Mouse (Mus musculus) adrenal gland, postnatal 14 days (tissue): ENCODE results near the gene Rnf144a. TPM values are rescaled to one million over a fixed set of nuclear protein-coding genes. Genes with fewer than 3 reads are reported as not detected.
A peak's percentile ranks its signal among the peaks of the same experiment; 100 is the strongest.

Experiments used
- DNase-seq: peaks from one replicate; pipeline ENCODE4 v3.0.0; 2021; ENCODE audit warnings: mixed read lengths
- total RNA-seq: library from RNA; stranded (reverse); gene quantifications from 2 replicates; pipeline ENCODE4 v1.2.3, GENCODE M21; 2021

Gene Rnf144a
- total RNA-seq, 1 experiment from 2014 or later = 24.1 TPM

DNA sequence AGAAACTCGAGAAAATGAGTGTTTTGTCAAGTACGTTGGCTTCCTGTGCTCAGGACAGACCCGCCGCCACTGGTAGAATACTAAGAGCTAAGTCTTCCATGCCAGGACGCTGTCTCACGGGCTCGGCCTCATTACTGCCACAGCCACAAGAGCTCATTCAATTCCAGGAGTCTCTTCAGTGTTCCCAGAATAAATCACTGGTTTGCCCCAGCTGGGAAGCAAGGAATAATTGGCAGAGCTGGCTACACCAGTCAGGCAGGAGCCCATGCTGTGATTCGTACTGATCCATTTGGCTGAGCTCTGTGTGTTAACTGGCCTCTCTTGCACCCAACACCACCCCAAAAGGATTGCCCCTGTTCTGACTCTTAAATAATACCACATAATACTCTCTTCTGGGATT is 45.0 kb downstream of the Rnf144a start:
- DNase-seq = no peak

DNA sequence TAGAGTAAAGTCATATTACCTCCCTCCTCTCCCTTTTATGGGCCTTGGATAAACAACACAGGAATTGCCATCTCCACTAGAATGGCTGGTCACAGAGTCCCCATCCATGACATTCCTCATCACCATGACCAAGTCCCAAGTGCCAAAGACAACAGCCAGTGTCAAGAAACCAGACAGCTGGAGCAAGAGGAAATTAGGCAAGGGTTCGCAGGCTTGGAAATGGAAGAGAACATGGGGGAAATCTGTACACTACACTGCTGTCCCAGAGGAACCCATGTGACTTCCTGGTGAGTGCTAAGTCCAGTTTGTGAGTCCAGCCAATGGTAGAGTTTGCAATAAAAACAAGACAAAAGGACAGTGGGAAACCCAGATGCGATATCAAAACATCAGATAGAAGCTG is 47.7 kb downstream of the Rnf144a start:
- no peak for DNase-seq

DNA sequence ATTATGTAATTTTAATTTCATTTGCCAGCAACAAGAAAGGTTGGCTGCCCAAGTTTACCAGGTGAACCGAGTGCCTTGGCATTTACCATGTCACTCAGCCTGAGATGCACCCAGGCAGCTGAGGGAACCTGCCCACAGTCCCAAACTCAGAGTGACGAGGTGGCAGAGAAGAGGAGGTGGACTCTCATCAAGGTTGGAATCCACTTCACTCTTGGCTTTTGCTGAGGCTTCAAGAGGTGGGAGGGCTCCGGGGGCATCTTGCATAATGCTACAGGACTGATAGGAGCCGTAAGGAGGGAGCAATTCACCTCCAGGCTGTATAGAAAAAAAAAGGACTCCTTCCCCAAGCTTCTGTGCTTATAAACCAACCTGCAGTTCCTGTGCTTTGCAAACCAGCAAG is 48.7 kb downstream of the Rnf144a start:
- DNase-seq = no peak

DNA sequence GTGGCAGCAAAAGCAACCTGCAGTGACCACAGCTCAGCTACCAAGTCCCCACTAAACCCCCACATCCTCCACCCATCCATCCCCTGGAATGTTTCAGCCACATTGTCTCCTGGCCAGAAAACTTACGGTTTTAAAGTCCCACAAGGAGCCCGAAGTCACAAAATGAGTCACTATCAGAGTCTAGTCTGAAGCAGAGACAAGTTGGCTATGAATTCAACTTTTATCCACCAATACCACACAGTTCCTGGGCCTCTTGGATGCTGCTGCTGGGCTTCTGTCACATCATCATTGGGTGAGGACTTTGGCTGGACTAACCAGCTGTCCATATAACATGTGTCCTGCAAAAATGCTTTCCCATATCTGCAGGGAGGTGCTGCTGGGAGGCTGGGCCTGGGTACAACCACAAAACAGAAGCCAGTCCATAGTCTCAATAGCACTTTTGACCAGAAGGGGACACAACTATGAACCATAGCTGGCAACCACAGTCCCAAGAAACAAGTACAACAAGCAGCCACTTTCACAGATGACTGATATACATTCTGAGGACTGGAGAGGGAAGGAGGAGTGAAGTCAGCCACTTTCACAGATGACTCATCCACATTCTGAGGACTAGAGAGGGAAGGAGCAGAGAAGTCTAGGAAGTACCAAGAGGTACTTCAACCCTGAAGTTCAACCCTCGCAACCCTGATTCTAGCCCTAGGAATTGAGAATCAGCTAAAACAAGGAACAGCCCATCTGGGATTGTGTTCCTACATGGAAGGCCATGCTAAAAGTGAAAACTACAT is 49.3 kb downstream of the Rnf144a start:
- DNase-seq = no peak

DNA sequence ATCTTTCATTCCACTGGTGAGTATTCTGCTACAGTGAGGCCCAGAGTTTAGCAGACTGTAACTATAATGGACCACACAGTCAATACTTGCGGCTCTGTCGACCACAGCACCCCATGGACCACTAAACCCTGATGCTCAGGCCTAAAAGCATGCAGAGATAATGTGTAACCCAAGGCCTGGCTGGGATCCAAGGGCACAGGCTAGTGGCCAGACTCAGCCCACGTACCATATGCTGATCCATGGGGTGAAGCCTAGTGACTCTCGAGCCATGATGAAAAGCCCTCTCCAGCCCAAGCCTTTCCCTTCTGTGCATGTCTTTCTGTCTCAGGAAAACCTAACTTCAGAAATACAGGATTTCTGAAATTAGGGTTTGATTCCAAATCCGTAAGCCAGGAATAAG is 50.2 kb downstream of the Rnf144a start:
- peak; percentile 22 for DNase-seq

DNA sequence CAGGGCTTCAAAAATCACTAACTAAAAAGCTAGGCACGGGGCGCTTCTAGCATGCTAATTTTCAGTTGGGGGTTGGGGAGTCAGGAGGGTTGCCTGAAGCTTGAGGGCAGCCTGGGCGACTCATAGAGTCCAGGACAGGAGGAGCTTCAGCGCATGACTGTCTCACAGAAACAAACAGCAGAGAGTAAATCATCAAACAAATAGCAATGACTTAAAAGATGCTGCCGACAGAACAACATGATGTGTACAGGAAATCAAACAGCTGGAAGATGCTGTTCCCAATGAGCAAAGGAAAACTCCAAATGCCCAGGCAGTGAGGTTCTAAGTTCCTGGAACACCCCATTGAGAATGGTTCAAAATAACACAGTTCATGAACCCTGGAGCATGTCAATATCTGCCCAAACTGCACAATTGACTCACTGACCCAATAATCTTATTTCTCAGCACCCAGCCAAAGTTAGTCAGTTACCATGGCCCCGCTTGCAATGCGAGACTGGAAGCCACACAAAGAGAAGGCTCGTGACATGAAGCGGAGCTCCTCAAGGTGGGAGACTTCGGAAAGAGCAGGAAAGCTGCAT is 54.0 kb downstream of the Rnf144a start:
- DNase-seq = no peak

DNA sequence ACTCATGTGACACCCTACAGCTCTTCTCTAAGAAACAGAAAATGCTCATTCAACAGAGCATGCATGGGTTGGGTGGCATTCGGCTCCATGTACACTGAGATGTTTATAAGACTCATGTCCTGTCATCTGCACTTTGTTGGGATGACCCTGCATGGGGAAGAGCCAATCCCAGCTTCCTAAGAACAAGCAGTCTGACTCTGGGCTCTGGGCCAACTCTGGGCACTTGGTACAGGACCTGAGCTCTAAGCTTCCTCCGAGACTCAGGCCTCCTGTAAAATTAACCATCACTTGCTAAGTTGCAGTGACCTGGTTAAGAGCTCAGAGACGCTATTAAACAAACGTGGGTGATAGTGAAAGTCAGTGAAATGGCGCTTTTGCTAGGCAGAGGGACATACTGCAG is 55.2 kb downstream of the Rnf144a start:
- peak; percentile 69 for DNase-seq

DNA sequence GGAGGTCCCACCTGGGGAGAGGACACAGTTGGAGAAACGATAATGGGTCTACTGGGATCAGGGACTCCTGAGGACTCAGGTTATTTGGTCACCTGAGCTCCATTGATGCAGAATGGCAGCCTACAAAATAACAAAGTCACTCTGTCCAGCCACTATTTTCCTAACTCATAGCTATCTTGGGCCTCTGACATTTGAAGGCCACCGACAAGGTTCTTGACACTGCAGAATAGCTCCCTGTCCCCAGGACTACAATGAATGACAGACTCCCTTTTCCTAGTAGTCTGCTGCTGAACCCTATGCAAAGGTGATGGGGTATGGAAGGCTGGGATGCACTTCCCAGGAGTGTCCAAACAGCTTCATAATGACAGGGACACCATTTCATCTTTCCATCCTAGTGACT is 55.8 kb downstream of the Rnf144a start:
- DNase-seq = peak; percentile 38

DNA sequence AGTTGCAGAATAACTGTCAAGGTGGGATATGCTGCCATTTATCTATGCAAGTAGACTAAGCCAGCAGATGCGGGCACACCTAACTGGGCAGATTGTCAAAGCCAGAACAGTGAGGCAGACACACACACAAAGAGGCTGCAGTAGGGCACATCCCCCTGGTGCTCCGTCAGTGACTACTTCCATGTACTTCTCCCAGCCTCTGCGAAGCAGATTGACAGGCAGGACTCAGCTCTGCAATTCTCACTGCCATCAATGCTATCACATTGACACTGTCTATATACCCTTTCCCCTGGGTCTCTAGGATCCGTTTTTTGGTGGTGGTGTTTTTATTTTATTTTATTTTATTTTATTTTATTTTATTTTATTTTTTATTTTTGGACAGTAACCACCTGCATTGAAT is 57.8 kb downstream of the Rnf144a start:
- no peak for DNase-seq

DNA sequence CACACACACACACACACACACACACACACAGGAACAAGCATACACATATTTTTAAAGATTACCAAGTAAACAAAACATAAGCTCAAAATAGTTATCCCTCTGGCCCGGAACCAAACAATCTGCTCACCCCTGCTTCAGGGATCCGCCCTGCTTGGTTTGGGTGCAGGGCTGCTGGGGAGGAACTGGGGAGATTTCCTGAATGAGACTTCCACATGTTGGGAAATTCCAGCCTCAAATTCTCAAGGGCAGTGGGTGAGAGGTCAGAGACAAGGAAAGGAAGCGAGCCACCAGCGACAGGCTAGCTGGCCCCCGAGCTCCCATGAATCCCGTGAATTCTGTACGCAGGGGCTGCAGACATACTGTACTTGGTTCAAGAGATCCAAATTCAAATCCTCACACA is 58.9 kb downstream of the Rnf144a start:
- DNase-seq = peak; percentile 65

DNA sequence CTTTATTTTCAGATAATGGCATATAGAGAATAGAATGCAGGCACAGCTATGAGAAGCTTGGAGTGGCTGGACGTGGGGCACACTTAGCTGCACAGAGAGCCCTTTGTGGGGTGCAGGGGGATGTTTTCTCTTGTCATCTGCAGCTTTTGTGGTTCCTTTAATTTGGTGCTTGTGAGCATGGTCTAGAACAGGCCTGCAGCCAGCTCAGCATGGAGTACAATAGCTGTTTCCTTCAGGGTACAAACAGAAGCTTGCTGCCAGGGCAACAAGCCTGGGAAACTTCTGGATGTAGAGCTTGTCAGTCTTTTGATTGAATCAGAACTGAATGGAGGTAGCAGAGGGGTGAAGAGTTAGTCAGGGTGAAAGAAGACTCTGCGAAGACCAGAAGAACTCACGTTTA is 63.7 kb downstream of the Rnf144a start:
- DNase-seq = no peak

DNA sequence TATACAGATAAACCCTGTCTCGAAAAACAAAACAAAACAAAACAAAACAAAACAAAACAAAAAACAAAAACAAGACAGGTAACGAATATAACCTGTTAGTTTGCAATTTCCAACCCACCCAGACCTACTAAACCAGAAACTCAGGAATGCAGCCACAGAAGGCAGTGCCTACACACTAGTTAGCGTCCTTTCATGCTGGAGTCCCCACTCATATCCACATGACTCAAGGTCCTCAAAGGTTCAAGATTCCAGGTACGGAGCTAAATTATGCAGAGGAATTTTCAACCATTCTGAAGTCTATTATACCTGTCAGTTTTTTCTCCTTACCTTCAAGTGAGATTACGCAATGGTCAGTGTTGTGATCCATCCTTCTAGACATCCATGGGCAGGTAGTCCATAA is 70.6 kb downstream of the Rnf144a start:
- no peak for DNase-seq

DNA sequence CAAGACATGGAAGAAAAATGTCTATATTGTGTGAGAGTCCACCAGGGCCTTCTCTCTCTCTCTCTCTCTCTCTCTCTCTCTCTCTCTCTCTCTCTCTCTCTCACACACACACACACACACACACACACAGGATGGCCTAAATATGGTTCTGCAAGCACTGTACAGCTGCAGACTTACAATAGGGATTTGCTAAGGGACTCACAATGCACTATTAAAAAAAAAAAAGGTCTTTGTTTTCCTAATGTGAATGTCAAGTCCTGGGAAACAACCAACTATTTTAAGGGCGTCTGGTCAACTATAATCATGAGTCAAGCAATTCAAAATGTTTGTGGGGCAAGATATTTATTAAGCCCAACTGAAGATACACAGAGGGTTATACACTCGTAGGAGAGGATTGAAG is 71.9 kb downstream of the Rnf144a start:
- DNase-seq = no peak

DNA sequence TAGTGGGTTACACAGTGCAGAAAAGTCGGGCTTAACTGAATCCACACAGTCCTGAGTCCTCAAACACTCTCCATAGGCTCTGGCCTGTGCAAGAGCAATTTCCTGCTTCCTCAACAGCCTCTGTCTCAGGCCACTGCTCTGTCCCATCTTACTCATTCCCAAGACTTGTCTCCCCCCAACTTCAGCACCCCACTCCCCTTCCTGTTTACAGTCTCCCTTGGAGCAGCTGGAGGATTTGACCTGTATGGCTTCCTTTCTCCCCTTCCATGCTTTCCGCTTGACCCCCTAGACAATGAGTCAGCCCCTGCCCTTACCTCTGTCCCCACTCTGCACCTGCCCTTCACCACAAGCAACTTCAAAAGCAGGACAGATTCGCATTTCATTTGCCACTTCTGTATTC is 72.4 kb downstream of the Rnf144a start:
- no peak for DNase-seq

DNA sequence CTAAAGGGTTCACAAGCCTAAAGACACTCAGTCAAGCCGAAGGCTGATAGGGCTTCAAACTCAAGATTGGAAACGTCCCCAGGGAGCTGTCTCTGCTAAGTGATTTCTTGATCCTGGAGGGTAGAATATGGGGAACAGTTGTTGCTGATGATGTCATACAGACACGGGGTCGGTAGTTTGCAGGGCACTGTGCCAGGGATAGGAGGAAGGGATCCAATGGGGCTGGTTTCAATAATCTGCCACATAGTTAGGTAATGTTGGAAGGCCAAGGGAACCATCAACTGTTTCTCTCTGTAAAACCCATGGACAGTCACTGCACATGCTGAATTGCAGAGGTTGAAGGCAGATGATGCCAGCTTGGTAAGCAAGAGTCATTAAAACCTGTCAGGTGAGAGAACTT is 73.0 kb downstream of the Rnf144a start:
- no peak for DNase-seq

DNA sequence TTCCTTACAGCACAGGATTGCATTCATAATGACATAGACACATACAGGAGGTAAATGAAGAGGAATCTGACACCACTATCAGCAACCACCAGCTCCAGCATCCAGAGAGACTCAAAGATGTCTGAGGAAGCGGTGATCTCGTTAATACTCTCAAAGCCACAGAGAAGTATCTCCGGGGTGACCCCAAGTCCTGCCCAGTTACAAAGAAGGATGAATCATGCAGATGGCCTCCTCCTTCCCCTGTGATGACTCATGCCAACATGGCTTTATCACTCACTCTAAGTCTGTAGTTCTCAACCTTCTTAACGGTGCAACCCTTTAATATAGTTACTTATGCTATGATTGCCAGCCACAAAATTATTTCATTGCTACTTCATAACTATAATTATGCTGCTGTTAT is 74.4 kb downstream of the Rnf144a start:
- DNase-seq = no peak

DNA sequence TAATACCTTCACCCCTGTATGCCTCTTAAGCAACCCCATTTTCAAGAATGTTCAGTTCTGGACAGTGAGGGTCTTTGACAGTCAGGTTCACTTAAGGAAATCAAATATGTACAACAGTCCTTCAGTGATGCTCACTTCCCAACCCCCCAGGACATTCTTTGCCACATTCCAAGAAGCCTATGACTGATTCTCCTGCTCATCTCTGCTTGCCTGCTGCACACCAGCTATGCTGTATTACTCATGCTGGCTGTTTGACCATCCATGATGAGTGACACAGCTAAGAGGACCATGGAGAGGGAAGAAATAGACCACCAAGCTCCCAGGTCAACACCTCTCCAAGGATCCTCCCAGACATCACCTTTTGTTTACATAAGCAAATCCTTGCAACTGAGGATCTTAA is 75.2 kb downstream of the Rnf144a start:
- DNase-seq = no peak

DNA sequence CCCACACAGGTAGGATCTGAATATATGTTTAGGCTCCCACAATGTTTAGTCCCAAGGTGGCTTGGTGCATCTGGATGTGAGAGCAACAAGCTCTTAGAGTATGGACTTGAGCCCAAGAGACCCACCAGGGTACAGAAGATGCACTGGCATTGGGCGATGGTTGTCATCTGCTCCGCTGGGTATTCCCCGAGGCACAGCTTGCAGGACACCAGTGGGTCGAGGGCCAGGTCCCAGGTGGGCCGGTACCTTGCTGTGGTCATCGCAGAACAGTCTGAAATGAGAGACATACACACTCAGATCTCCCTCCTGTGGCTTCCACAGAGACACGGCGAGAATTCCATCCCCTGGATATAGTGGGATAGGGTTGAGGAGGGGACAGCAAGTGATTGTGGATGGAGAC is 75.9 kb downstream of the Rnf144a start:
- DNase-seq = no peak

DNA sequence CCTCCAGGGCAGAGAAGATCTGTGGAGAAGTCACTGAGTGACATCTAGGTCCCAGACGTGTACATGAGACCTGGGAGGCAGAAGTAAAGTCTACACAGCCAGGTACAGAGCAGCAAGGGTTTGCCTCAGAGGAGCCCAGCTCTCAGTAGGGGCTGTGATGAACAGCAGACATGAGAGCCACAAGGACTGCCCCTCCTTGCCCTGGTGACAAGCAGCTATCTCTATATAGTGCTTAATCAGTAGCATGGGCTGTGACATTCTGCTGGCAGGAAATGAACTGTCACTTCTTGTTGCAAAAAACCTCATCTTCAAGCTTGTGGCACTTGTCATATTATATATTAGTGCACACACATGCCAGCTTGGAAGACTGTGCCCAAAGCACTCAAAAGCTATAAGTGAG is 81.4 kb downstream of the Rnf144a start:
- DNase-seq = no peak

DNA sequence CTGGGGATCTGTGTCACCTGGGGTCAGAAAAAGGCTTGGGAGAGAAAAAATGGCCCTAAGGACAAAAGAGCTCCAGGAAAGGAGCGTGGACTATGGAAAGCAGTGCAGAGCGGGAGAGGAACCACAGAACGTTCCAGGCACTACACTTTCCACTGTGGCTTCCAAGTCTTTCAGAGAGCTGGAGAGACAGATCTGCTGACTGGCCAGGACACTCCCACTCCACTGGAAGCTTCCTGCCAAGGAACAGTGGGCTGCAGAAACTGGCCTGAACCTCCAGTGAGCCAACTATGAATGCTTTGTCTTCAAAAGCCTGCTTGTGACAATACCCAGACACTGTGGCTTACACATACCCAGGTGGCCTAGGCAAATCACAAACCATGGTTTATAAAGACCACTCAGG is 84.0 kb downstream of the Rnf144a start:
- peak; percentile 46 for DNase-seq

DNA sequence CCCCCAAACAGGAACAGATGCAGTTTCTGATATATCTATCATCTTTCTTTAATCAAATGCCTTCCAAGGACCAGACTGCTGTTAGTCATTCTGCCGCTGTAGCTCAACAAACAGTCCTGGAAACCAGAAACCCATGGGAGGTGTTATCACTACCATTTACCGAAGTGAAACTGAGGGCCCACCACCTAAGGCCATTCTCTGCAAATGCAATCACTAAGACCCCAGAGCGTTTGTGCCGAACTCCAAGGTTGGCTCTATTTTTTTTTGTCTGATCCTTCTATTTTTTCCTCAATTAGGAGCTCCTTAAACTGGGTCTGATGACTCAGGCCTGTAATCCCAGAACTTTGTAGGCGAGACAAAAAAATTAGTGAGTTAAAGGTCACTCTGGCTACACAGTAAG is 85.3 kb downstream of the Rnf144a start:
- no peak for DNase-seq

DNA sequence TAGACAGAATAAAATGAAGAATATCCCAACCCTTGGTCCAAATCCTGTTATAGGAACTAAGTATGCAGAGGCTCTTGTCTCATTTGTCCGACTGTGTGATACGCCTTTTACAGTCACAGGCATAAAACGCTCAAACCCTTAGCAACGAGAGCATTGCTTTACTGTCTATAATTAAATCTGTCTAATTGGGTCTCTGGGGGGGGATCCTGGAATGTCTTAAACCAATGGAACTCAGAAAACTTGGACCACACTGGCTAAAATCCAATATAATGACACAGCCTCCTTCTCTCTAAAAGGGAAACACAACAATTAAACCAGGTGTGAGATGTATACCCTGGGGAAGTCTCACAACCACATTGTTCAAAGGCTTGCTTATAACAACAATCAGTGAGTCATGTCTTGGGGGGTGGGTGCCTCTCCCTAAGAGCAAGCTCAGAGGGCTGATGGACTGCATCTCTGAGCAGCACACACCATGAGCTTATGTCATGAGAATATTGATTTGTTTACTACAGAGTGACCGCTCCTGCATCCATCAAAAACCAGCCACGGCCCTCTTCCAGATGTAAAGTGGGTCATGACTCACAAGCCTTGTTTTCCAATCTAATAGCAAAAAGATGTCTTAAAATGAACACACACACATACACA is 85.9 kb downstream of the Rnf144a start:
- peak; percentile 22 for DNase-seq

DNA sequence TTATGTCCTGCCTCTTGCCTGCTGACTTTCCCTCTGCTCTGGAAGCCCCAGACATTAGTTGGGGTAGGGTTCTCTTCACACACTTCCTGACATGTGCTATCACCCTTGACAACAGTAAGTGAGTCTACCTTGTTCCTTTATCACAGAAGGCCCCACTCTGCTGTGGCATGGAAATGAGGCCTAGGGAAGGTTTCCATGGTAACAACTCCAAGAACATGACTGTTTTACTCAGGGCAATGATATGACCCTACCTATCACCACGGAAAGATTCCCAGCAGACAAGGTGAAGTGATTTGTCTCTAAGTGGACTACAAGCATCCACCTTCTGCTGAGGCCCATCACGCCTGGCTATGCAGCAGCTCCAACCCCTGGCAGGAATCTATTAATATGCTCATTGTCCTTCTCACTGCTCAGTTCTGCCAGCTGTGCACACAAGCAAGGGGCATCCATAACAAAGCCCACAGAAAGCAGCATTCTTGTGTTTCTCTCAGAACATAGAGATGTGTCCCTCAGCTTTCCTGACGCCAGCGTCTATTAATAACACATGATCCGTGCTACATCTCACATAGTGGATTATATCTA is 91.2 kb downstream of the Rnf144a start:
- no peak for DNase-seq

DNA sequence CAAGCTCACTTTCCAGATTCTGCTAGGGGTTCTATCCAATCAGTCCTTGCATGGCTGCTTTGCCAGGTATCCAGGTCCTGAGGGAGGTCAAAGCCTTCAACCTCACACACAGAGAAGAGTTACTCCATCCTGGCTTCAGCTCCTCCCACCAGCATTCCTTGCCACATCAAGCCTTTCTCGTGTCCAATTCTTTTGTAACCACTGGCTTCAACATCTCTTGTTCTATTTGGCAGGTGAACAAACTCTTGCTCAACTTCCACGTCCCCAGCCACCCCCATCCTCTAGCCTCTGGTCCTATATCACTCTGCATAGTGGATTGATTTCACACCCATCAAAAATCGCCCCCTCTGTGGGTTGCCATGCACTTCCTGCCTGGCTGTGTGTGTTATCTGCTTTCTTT is 98.8 kb downstream of the Rnf144a start:
- DNase-seq = peak; percentile 63
